Mouse (Mus musculus) limb, embryonic 14.5 days (tissue): Measurements from ENCODE around the gene Rcc2. TPM values are rescaled to one million over a fixed set of nuclear protein-coding genes. Genes with fewer than 3 reads are reported as not detected.

Experiments
- ATAC-seq: fragments of 200-750 bp; cut with Nextera tagmentation; 2 replicates; pipeline ENCODE4 v1.8.0; 2017; ENCODE audit warnings: low read depth, moderate number of reproducible peaks, moderate TSS enrichment; ENCODE audit not compliant: low FRiP score
- DNase-seq: peaks from one replicate; pipeline ENCODE4 v3.0.0-alpha.2; 2015; ENCODE audit warnings: low spot score
- H3K27ac ChIP-seq: fragments of 300-500 bp; sonication (generic); replicated peaks from 2 replicates; pipeline ENCODE4 v1.5.1; 2014; ENCODE audit warnings: low read depth, mild to moderate bottlenecking, low read length, moderate library complexity, mixed read lengths
- H3K27me3 ChIP-seq: fragments of 300-500 bp; sonication (generic); 2 replicates; pipeline ENCODE4 v1.6.1; 2014; ENCODE audit warnings: low read length, mixed read lengths; ENCODE audit not compliant: control insufficient read depth, insufficient read depth
- H3K36me3 ChIP-seq: fragments of 300-500 bp; sonication (generic); 2 replicates; pipeline ENCODE4 v1.6.1; 2014; ENCODE audit warnings: mild to moderate bottlenecking, low read length, moderate library complexity, mixed read lengths; ENCODE audit not compliant: control insufficient read depth, insufficient read depth
- H3K4me1 ChIP-seq: fragments of 300-500 bp; sonication (generic); 2 replicates; pipeline ENCODE4 v1.6.1; 2014; ENCODE audit warnings: antibody characterized with exemption, low read length, mixed read lengths; ENCODE audit not compliant: control insufficient read depth, insufficient read depth
- H3K4me2 ChIP-seq: fragments of 300-500 bp; sonication (generic); replicated peaks from 2 replicates; pipeline ENCODE4 v1.6.1; 2014; ENCODE audit warnings: low read depth, mild to moderate bottlenecking, low read length, moderate library complexity; ENCODE audit not compliant: severe bottlenecking
- H3K4me3 ChIP-seq: fragments of 300-500 bp; sonication (generic); replicated peaks from 2 replicates; pipeline ENCODE4 v1.5.1; 2014; ENCODE audit warnings: low read length
- H3K9ac ChIP-seq: fragments of 300-500 bp; sonication (generic); 2 replicates; pipeline ENCODE4 v1.6.1; 2014; ENCODE audit warnings: mild to moderate bottlenecking, low read depth, low read length, moderate library complexity; ENCODE audit not compliant: severe bottlenecking
- H3K9me3 ChIP-seq: fragments of 300-500 bp; sonication (generic); 2 replicates; pipeline ENCODE4 v1.6.1; 2016; ENCODE audit warnings: low read length; ENCODE audit not compliant: control insufficient read depth
- POLR2A ChIP-seq: fragments of 200-500 bp; IDR thresholded peaks from 2 replicates; pipeline ENCODE4 v1.8.0; 2012; ENCODE audit warnings: inconsistent platforms, mild to moderate bottlenecking, moderate library complexity, borderline replicate concordance; ENCODE audit not compliant: insufficient read depth, insufficient read length; ENCODE audit errors: extremely low read depth
- WGBS: fragments of 180-500 bp; shearing (Covaris S2); extraction: QIAGEN DNeasy Blood & Tissue Kit; methylation state at CpG from one replicate; pipeline ENCODE4 v1.1.7; 2014; 5-methylcytosine and 5-hydroxymethylcytosine counted together
- polyA plus RNA-seq, 2 experiments: library from polyadenylated mRNA; depleted of rRNA in 1 of 2; stranded (reverse) in 1 of 2; unstranded in 1 of 2; fragments of >200 nt; fragmentation: Nextera tagmentation in 1 of 2; extraction: Ambion mirVana in 1 of 2; gene quantifications; 2 replicates each; pipeline versions ENCODE4 v1.2.1 to v1.2.3; 2012 to 2014

The Rcc2 gene
- polyA plus RNA-seq, 2 experiments: 47.8 to 119 TPM

- no peak for ATAC-seq
- DNase-seq: no peak
- Histone ChIP-seq H3K4me3 (no peak overlapping the region), H3K27me3 (no peaks in the 10 kb centered on the region), H3K4me2 (no peak overlapping the region), H3K9me3 (no peaks in the 10 kb centered on the region), H3K9ac (no peak overlapping the region), H3K36me3 (no peaks in the 10 kb centered on the region), H3K4me1 (peaks cover 26% of the 10 kb centered on the region), H3K27ac (no peak overlapping the region)
- TF ChIP-seq POLR2A: no peak
- WGBS: 72% methylated on average over 18 of the region's 18 CpGs
Measured at GRCm38 (mm10) chr4:140661406-140662022, 38.8 kb upstream of the Rcc2 start.

GRCm38 (mm10) chr4:140662453-140662852, 37.9 kb upstream of the Rcc2 start:
- Histone ChIP-seq H3K9ac (no peak overlapping the region), H3K27me3 (no peaks in the 10 kb centered on the region), H3K4me2 (no peak overlapping the region), H3K4me3 (no peak overlapping the region), H3K4me1 (peaks cover 19% of the 10 kb centered on the region), H3K36me3 (no peaks in the 10 kb centered on the region), H3K27ac (no peak overlapping the region), H3K9me3 (no peaks in the 10 kb centered on the region)
- ATAC-seq: no peak
- no peak for DNase-seq
- TF ChIP-seq POLR2A: no peak
- 40% methylated on average over 7 of the region's 7 CpGs for WGBS

- H3K27me3 ChIP-seq: no peaks in the 10 kb centered on the region
- H3K9me3 ChIP-seq: no peaks in the 10 kb centered on the region
- H3K27ac ChIP-seq: no peak overlapping the region
- DNase-seq: no peak
- ATAC-seq: no peak
- no peak overlapping the region for H3K4me3 ChIP-seq
- no peak overlapping the region for H3K9ac ChIP-seq
- no peak for TF ChIP-seq POLR2A
- H3K4me2 ChIP-seq: no peak overlapping the region
- H3K36me3 ChIP-seq: no peaks in the 10 kb centered on the region
- 25% methylated on average over 10 of the region's 10 CpGs for WGBS
- peaks cover 13% of the 10 kb centered on the region for H3K4me1 ChIP-seq
Measured at GRCm38 (mm10) chr4:140662882-140663585, 37.3 kb upstream of the Rcc2 start.

GRCm38 (mm10) chr4:140665053-140665452, 35.3 kb upstream of the Rcc2 start:
- Histone ChIP-seq H3K4me1 (peaks cover 8% of the 10 kb centered on the region), H3K27me3 (no peaks in the 10 kb centered on the region), H3K9me3 (no peaks in the 10 kb centered on the region), H3K4me2 (no peak overlapping the region), H3K36me3 (no peaks in the 10 kb centered on the region), H3K9ac (no peak overlapping the region), H3K4me3 (no peak overlapping the region), H3K27ac (no peak overlapping the region)
- no peak for TF ChIP-seq POLR2A
- WGBS: 73% methylated on average over 7 of the region's 7 CpGs
- ATAC-seq (no peak), DNase-seq (no peak)

GRCm38 (mm10) chr4:140665760-140666159, 34.6 kb upstream of the Rcc2 start, which contains the start of gene Arhgef10l:
Gene Arhgef10l (minus strand): TSS chr4:140666012.
- DNase-seq (no peak), ATAC-seq (no peak)
- no peaks in the 10 kb centered on the region for H3K9me3 ChIP-seq
- no peak within 1 kb of the TSS for H3K4me3 ChIP-seq
- no peaks in the 10 kb centered on the region for H3K36me3 ChIP-seq
- H3K27me3 ChIP-seq: no peaks in the 10 kb centered on the region
- 51% methylated on average over 11 of the region's 11 CpGs for WGBS
- H3K27ac ChIP-seq: no peak within 1 kb of the TSS
- no peak within 1 kb of the TSS for H3K9ac ChIP-seq
- H3K4me2 ChIP-seq: no peak within 1 kb of the TSS
- TF ChIP-seq POLR2A: no peak
- peaks cover 8% of the 10 kb centered on the region for H3K4me1 ChIP-seq
